Mouse (Mus musculus) olfactory bulb, adult 2 months (tissue): Measurements from ENCODE around the gene Atf5. TPM values are rescaled to one million over a fixed set of nuclear protein-coding genes. Genes with fewer than 3 reads are reported as not detected.

Source experiments
- H3K27ac ChIP-seq: fragments of 200-500 bp; 2 replicates; pipeline ENCODE4 v1.5.1; 2012; ENCODE audit warnings: low read depth, low read length; ENCODE audit not compliant: insufficient read depth
- H3K4me1 ChIP-seq: fragments of 200-500 bp; 2 replicates; pipeline ENCODE4 v1.6.1; 2012; ENCODE audit warnings: low read length; ENCODE audit not compliant: control insufficient read depth, insufficient read depth
- H3K4me3 ChIP-seq: fragments of 200-500 bp; 2 replicates; pipeline ENCODE4 v1.5.1; 2012; ENCODE audit warnings: mild to moderate bottlenecking, low read depth, low read length, moderate library complexity; ENCODE audit not compliant: insufficient read depth
- CTCF ChIP-seq: fragments of 200-500 bp; IDR thresholded peaks from 2 replicates; pipeline ENCODE4 v1.5.1; 2012; ENCODE audit warnings: low read depth, mild to moderate bottlenecking, low read length, moderate library complexity; ENCODE audit not compliant: insufficient read depth
- POLR2A ChIP-seq: fragments of 200-500 bp; IDR thresholded peaks from 2 replicates; pipeline ENCODE4 v1.6.1; 2012; ENCODE audit warnings: mild to moderate bottlenecking, low read depth, low read length, moderate library complexity; ENCODE audit not compliant: insufficient read depth
- WGBS: fragments of 180-500 bp; shearing (Covaris S2); methylation state at CpG from one replicate; pipeline ENCODE4 v1.1.7; 2018; 5-methylcytosine and 5-hydroxymethylcytosine counted together
- polyA plus RNA-seq: library from polyadenylated mRNA; stranded (reverse); fragments of >200 nt; gene quantifications from 2 replicates; pipeline ENCODE4 v1.2.4, GENCODE M21; 2012; ENCODE audit warnings: low replicate concordance; ENCODE audit not compliant: missing spikeins, insufficient read depth, insufficient read length

Atf5 gene
- polyA plus RNA-seq, 1 experiment = not detected

GRCm38 (mm10) chr7:44768129-44768528 is 48.3 kb downstream of the Atf5 start:
- Histone ChIP-seq H3K27ac (no peak overlapping the region), H3K4me1 (peaks cover 8% of the 10 kb centered on the region), H3K4me3 (no peak overlapping the region)
- 83% methylated on average over 5 of the region's 5 CpGs for WGBS
- TF ChIP-seq CTCF (no peak), POLR2A (no peak)

Other genes starting within 250 kb of the Atf5 start
- not detected in 2 replicates for gene Napsa, start 244.3 kb downstream of the Atf5 start, polyA plus RNA-seq
- gene Kcnc3, start 226.0 kb downstream of the Atf5 start, polyA plus RNA-seq = not detected in 2 replicates
- not detected in 2 replicates for gene Myh14, start 145.8 kb downstream of the Atf5 start, polyA plus RNA-seq
- not detected in 2 replicates for gene Izumo2, start 107.9 kb downstream of the Atf5 start, polyA plus RNA-seq
- not detected in 2 replicates for gene Vrk3, start 68.2 kb downstream of the Atf5 start, polyA plus RNA-seq
- not detected in 2 replicates for gene Zfp473, start 65.6 kb downstream of the Atf5 start, polyA plus RNA-seq
- gene Nup62, start 570 bp downstream of the Atf5 start, polyA plus RNA-seq = not detected in 2 replicates
- not detected in 2 replicates for gene Il4i1, start 271 bp downstream of the Atf5 start, polyA plus RNA-seq
- not detected in 2 replicates for gene Akt1s1, start 32.3 kb upstream of the Atf5 start, polyA plus RNA-seq
- not detected in 2 replicates for gene Tbc1d17, start 32.4 kb upstream of the Atf5 start, polyA plus RNA-seq
- gene Pnkp, start 40.5 kb upstream of the Atf5 start, polyA plus RNA-seq = not detected in 2 replicates
- gene Ptov1, start 53.1 kb upstream of the Atf5 start, polyA plus RNA-seq = not detected in 2 replicates
- gene Med25, start 76.1 kb upstream of the Atf5 start, polyA plus RNA-seq = not detected in 2 replicates
- gene Fuz, start 79.4 kb upstream of the Atf5 start, polyA plus RNA-seq = not detected in 2 replicates
- not detected in 2 replicates for gene Ap2a1, start 112.8 kb upstream of the Atf5 start, polyA plus RNA-seq
- not detected in 2 replicates for gene Tsks, start 126.5 kb upstream of the Atf5 start, polyA plus RNA-seq
- gene Cpt1c, start 158.2 kb upstream of the Atf5 start, polyA plus RNA-seq = not detected in 2 replicates
- gene Prmt1, start 169.9 kb upstream of the Atf5 start, polyA plus RNA-seq = not detected in 2 replicates
- not detected in 2 replicates for gene Irf3, start 181.0 kb upstream of the Atf5 start, polyA plus RNA-seq
- gene Bcl2l12, start 182.1 kb upstream of the Atf5 start, polyA plus RNA-seq = not detected in 2 replicates
- gene Scaf1, start 199.7 kb upstream of the Atf5 start, polyA plus RNA-seq = not detected in 2 replicates
- not detected in 2 replicates for gene Rras, start 201.3 kb upstream of the Atf5 start, polyA plus RNA-seq
- not detected in 2 replicates for gene Prr12, start 236.2 kb upstream of the Atf5 start, polyA plus RNA-seq
- not detected in 2 replicates for gene Nosip, start 245.8 kb upstream of the Atf5 start, polyA plus RNA-seq
- not detected in 2 replicates for gene Prrg2, start 246.0 kb upstream of the Atf5 start, polyA plus RNA-seq